Mouse (Mus musculus): ENCODE measurements around the gene Mlycd.

GRCm38 (mm10) chr8:119345029-119345682 lies 49.5 kb upstream of the Mlycd start:
- peak; percentile 29; the same call in 1 of the 2 replicates for TF ChIP-seq CTCF (IDR thresholded peaks at IDR 0.05; ENCODE audit: low read depth, low read length)
- TF ChIP-seq POLR2A (IDR thresholded peaks at IDR 0.05; ENCODE audit: borderline replicate concordance, low read depth, low read length): no peak
